Mouse (Mus musculus) heart, embryonic 14.5 days (tissue): Measurements from ENCODE around the gene Tril. TPM values are rescaled to one million over a fixed set of nuclear protein-coding genes. Genes with fewer than 3 reads are reported as not detected.

Experiments used
- ATAC-seq: fragments of 200-750 bp; cut with Nextera tagmentation; 2 replicates; pipeline ENCODE4 v1.8.0; 2017; ENCODE audit warnings: low read depth, moderate TSS enrichment; ENCODE audit not compliant: insufficient number of reproducible peaks, insufficient read depth, low FRiP score
- H3K27ac ChIP-seq, 2 experiments: fragments of 200-500 bp in 1 of 2; fragments of 300-500 bp in 1 of 2; sonication (generic) in 1 of 2; replicated peaks in 1 of 2; 2 replicates each; pipeline ENCODE4 v1.5.1; 2012 to 2014; ENCODE audit warnings: low read depth in 2 of 2, low read length in 2 of 2, control low read depth in 1 of 2, mild to moderate bottlenecking in 1 of 2, mixed read lengths in 1 of 2; ENCODE audit not compliant: control insufficient read depth in 1 of 2, insufficient read depth in 1 of 2
- H3K27me3 ChIP-seq: fragments of 300-500 bp; sonication (generic); 2 replicates; pipeline ENCODE4 v1.6.1; 2014; ENCODE audit warnings: mild to moderate bottlenecking, low read length, control low read depth; ENCODE audit not compliant: control insufficient read depth, insufficient read depth
- H3K36me3 ChIP-seq: fragments of 300-500 bp; sonication (generic); 2 replicates; pipeline ENCODE4 v1.6.1; 2014; ENCODE audit warnings: mild to moderate bottlenecking, control low read depth, low read length, mixed read lengths; ENCODE audit not compliant: control insufficient read depth, insufficient read depth
- H3K4me1 ChIP-seq, 2 experiments: fragments of 200-500 bp in 1 of 2; fragments of 300-500 bp in 1 of 2; sonication (generic) in 1 of 2; 2 replicates each; pipeline ENCODE4 v1.6.1; 2012 to 2014; ENCODE audit warnings: low read length in 2 of 2, control low read depth in 1 of 2, mixed read lengths in 1 of 2; ENCODE audit not compliant: control insufficient read depth in 2 of 2, insufficient read depth in 2 of 2
- H3K4me2 ChIP-seq: fragments of 300-500 bp; sonication (generic); 2 replicates; pipeline ENCODE4 v1.6.1; 2014; ENCODE audit warnings: mild to moderate bottlenecking, low read length
- H3K4me3 ChIP-seq, 2 experiments: fragments of 200-500 bp in 1 of 2; fragments of 300-500 bp in 1 of 2; sonication (generic) in 1 of 2; 2 replicates each; pipeline ENCODE4 v1.5.1; 2012 to 2014; ENCODE audit warnings: low read length in 2 of 2, mild to moderate bottlenecking in 2 of 2, control low read depth in 1 of 2, low read depth in 1 of 2, moderate library complexity in 1 of 2; ENCODE audit not compliant: control insufficient read depth in 1 of 2, insufficient read depth in 1 of 2
- H3K9ac ChIP-seq: fragments of 300-500 bp; sonication (generic); 2 replicates; pipeline ENCODE4 v1.6.1; 2014; ENCODE audit warnings: mild to moderate bottlenecking, low read length
- H3K9me3 ChIP-seq: fragments of 300-500 bp; sonication (generic); 2 replicates; pipeline ENCODE4 v1.6.1; 2016; ENCODE audit warnings: low read length, control low read depth; ENCODE audit not compliant: control insufficient read depth
- WGBS: fragments of 180-500 bp; shearing (Covaris S2); extraction: QIAGEN DNeasy Blood & Tissue Kit; methylation state at CpG from one replicate; pipeline ENCODE4 v1.1.7; 2014; 5-methylcytosine and 5-hydroxymethylcytosine counted together
- polyA plus RNA-seq: library from polyadenylated mRNA; unstranded; fragments of >200 nt; fragmentation: Nextera tagmentation; extraction: Ambion mirVana; gene quantifications from 2 replicates; pipeline ENCODE4 v1.2.1, GENCODE M21; 2014

The Tril gene
- polyA plus RNA-seq, 1 experiment from 2014 or later = 4.8 TPM

DNA sequence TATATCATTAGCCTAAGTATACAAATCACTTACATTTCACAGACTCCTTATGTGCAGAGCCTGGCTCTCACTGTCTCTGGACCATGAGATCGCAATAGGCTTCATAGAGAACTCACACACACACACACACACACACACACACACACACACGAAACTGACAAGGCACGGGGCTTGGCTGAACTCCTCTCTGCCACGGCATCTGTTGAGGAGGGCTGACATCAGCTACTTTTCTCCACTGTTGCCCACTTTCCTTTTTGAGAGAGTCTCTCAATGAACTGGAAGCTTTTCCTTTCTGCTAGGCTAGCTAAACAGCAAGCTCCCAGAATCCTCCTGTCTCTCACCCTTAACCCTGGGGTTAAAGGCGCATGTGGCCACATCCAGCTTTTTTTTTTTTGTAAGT lies 14.6 kb downstream of the Tril start:
- H3K4me2 ChIP-seq = no peak overlapping the region

DNA sequence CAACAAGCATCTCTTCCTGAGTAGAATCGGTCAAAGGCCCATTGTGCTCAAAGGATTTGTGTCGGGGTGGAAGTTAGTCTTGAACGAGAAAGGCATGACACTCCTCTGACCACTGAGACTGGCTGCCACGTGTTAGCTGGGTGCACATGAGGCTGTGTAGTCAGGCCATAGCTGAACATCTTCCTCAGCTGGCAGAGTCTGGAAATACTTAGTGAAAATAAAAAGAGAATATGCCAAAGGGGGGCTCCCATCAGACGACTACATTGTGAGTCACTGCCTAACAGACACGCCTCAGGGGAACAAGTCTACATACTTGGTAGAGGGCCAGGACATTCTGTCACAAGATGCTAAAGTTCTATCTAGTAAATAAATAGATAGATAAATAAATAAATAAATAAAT lies 16.5 kb downstream of the Tril start:
- no peak overlapping the region for H3K4me2 ChIP-seq
- no peak overlapping the region for H3K4me3 ChIP-seq
- H3K27ac ChIP-seq = no peak overlapping the region
- H3K9ac ChIP-seq = no peak overlapping the region
- peaks cover 12 to 13% of the 10 kb centered on the region in 2 experiments for H3K4me1 ChIP-seq
- no peak for ATAC-seq
- 74% methylated on average over 6 of the region's 6 CpGs for WGBS
- H3K9me3 ChIP-seq = no peaks in the 10 kb centered on the region
- H3K27me3 ChIP-seq = no peaks in the 10 kb centered on the region
- H3K36me3 ChIP-seq = no peaks in the 10 kb centered on the region

More for the DNA sequence above, 14.6 kb downstream of the Tril start:
- 80% methylated on average over 5 of the region's 5 CpGs for WGBS
- Histone ChIP-seq H3K9ac (no peak overlapping the region), H3K4me1 (peaks cover 12 to 13% of the 10 kb centered on the region in 2 experiments), H3K27ac (no peak overlapping the region), H3K4me3 (no peak overlapping the region), H3K9me3 (no peaks in the 10 kb centered on the region), H3K36me3 (no peaks in the 10 kb centered on the region), H3K27me3 (no peaks in the 10 kb centered on the region)
- ATAC-seq = no peak

DNA sequence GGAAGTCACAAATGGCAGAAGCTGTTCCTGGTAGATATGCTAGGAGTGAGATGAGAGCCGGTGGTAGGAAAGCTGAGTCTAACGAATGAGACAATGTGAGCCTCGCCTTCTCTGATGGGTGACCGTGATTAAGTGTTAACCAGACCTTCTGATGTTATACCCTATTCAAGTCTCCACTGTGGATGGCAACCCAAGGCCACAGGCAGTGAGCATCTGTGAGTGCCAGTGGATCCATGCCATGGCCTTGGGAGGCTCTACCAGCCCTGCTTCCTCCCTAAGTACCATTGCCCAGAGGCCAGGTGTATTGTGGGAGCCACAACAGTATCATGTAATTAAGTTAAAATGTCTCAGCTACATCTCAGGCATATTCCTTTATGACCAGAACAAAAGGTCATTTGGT lies 17.1 kb downstream of the Tril start:
- H3K9ac ChIP-seq = no peak overlapping the region
- H3K4me2 ChIP-seq = no peak overlapping the region
- WGBS = 92% methylated on average over 4 of the region's 4 CpGs
- no peak overlapping the region for H3K27ac ChIP-seq
- no peak for ATAC-seq
- no peaks in the 10 kb centered on the region for H3K36me3 ChIP-seq
- H3K27me3 ChIP-seq = no peaks in the 10 kb centered on the region
- H3K4me1 ChIP-seq = peaks cover 12 to 13% of the 10 kb centered on the region in 2 experiments
- no peaks in the 10 kb centered on the region for H3K9me3 ChIP-seq
- no peak overlapping the region for H3K4me3 ChIP-seq

DNA sequence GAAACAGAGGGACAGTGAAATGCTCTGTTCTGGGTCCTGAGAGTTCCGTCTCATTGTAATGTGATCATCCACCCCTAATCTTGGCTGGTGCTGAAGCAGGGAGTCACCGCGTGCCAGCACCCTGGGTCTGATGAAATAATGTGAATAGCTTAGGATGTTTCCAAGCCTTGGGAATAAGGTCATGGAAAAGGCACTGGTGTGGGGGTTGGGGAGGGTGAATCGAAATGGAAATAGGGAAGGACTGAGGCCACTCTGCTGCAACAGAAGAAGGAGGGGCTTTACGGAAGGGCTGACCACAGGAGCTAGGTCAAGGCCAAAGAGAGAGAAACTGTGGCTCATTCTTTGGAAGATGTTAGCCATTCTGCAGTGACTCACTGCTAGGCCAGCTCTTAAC lies 18.7 kb downstream of the Tril start:
- Histone ChIP-seq H3K4me2 (no peak overlapping the region), H3K9me3 (no peaks in the 10 kb centered on the region), H3K27me3 (no peaks in the 10 kb centered on the region), H3K9ac (no peak overlapping the region), H3K36me3 (no peaks in the 10 kb centered on the region), H3K4me1 (peaks cover 11 to 12% of the 10 kb centered on the region in 2 experiments), H3K27ac (no peak overlapping the region), H3K4me3 (no peak overlapping the region)
- 37% methylated on average over 5 of the region's 5 CpGs for WGBS
- no peak for ATAC-seq

DNA sequence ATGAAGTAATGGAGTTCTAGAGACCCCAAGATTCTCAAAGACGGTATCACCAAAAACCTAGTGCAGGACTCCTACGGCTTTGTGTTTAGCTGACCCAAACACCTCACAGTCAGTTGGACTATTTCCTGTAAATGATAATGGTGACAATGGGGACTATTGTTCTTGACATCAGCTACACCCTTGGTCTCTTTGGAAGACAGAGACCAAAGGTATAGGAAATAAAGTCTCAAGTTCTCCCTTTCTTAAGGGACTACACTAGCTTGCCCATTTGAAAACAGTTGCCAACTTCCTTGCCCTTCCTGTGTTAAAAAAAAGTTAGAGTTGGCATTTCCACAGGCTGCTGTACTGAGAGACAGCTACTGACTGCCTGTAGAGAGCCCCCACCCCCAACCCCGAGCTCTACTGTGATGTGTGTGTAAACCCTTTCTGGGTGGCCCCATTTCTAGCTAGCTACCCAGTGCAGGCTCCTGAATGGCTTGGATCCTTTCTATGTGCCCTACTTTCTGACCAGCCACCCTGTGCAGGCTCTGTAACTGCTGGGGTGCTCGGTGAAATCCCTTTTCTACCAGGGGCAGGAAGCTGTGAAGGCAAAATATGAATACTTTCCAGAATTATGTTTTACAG lies 19.2 kb downstream of the Tril start:
- no peak overlapping the region for H3K9ac ChIP-seq
- H3K36me3 ChIP-seq = no peaks in the 10 kb centered on the region
- no peaks in the 10 kb centered on the region for H3K27me3 ChIP-seq
- H3K4me1 ChIP-seq = peaks cover 11 to 12% of the 10 kb centered on the region in 2 experiments
- WGBS = 48% methylated on average over 4 of the region's 4 CpGs
- H3K4me2 ChIP-seq = no peak overlapping the region
- H3K9me3 ChIP-seq = no peaks in the 10 kb centered on the region
- ATAC-seq = no peak
- no peak overlapping the region for H3K4me3 ChIP-seq
- no peak overlapping the region for H3K27ac ChIP-seq

DNA sequence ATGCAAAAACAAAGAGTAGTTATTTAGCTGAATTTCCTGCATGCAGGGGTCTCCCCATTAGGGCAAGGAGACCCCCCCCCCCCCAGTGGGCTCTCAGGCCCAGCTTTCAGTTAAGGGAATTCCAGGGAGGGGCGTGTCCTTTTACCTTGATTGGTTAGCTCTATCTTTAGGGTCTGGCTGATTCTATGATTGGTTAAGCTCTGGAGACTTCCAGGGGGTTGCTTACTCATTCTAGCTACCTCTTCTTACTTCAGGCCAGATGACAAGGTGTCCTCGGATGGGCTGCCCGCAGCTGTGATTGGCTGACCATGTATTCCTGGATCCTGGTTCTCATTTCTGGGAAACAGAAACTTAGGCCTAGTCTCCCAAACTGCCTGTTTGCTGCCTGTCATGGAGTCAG lies 21.8 kb downstream of the Tril start:
- Histone ChIP-seq H3K9me3 (no peaks in the 10 kb centered on the region), H3K36me3 (no peaks in the 10 kb centered on the region), H3K27me3 (peaks cover 9% of the 10 kb centered on the region), H3K4me3 (no peak overlapping the region), H3K9ac (no peak overlapping the region), H3K4me2 (no peak overlapping the region), H3K27ac (no peak overlapping the region), H3K4me1 (peaks cover 11 to 12% of the 10 kb centered on the region in 2 experiments)
- 73% methylated on average over 3 of the region's 3 CpGs for WGBS
- no peak for ATAC-seq

DNA sequence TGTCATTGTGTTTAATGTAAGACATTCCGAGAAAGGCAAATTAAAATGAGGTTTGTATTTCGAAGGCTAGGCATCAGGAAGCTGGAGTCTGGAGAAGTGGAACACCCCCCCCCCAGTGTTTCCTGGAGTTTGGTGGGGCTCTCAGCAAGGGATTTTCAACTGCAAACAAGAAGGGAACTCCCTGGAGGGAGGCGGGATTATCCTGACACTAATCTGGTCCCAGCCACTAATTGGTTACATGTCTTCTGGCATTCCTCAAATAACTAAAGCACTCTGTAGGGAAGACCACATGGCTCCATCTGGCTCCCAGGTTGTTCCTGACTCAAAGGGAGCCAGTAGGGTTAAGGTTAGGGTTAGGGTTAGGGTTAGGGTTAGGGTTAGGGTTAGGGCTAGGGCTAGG lies 23.8 kb downstream of the Tril start:
- ATAC-seq = no peak

DNA sequence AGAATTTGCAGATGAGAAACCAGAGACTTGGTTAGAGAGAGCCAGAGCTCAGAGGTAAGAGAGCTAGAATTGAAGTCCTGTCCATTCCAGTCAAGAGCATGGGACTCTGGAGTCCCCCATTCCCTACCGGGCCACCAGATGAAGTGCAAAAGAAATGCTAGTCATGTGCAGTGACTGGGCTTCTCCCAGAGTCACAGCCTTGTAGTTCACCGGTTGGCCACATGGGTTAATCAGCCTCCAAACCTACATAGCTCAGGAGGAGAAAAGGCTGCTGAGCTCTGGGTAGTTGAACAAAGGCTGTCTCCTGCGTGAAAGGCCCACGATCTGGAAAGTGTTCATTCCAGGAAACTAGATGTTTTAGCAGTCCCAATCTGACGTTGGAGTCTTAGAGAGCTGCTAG lies 24.8 kb downstream of the Tril start:
- no peaks in the 10 kb centered on the region for H3K36me3 ChIP-seq
- no peak for ATAC-seq
- H3K27ac ChIP-seq = no peak overlapping the region
- no peak overlapping the region for H3K4me3 ChIP-seq
- no peak overlapping the region for H3K4me2 ChIP-seq
- no peaks in the 10 kb centered on the region; a peak in 1 of 4 replicates for H3K4me1 ChIP-seq
- H3K9me3 ChIP-seq = no peaks in the 10 kb centered on the region
- 19% methylated on average over 5 of the region's 5 CpGs for WGBS
- no peak overlapping the region for H3K9ac ChIP-seq
- peaks cover 9% of the 10 kb centered on the region for H3K27me3 ChIP-seq

More for the DNA sequence above, 23.8 kb downstream of the Tril start:
- Histone ChIP-seq H3K4me3 (no peak overlapping the region), H3K27me3 (peaks cover 9% of the 10 kb centered on the region), H3K4me1 (peaks cover 5 to 7% of the 10 kb centered on the region in 2 experiments), H3K27ac (no peak overlapping the region), H3K4me2 (no peak overlapping the region), H3K36me3 (no peaks in the 10 kb centered on the region), H3K9ac (no peak overlapping the region), H3K9me3 (no peaks in the 10 kb centered on the region)
- WGBS = 53% methylated on average over 3 of the region's 3 CpGs
